Mouse (Mus musculus): ENCODE measurements at regions not wholly inside any gene's neighbourhood (a gene's known extent, or its start where the extent isn't known, plus 50 kb on each side); places are given as distances from the start of the nearest gene placed in this dataset.

DNA sequence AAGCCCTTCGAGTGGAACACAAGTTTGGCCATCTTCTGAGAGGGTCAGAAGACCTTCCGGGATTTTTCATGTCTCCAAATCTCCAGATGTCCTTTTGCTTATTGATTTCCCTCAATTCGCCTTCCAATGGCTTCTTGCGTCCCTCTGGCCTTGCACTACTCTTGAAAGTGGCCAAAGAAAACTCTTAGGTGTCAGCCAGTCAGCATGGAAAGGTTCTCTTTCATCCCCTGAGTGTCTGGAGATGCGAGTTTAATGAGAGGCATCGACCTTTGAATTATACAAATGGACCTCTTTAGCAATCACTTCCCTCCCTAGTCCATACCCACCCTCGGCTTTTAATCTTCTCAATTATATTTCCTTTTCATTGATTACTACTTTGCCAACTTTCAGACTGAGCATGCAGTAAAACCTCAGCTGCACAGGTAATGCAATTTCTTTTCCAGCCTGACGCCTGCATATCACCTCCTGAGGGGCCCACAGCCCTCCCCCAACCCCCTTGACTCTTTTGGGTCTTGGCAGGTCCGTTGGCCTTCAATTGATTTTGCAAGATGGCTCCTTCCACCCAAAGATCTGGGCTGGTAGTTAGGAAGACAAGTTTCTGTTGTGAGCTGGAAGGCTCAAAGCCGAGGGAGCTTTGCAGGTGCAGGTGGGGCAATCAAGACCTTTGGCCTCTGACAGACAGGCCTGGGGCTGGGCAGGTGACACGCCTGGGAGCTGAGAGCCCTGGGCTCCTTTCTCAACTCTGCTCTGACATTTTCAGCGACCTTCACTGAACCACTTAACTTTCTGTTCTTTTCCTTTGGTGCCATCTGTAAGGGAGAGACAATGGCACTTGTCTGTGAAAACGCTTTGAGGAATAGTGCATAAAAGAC lies 461.8 kb downstream of the Ccdc171 start:
- no peak for DNase-seq (ENCODE audit: low spot score)

DNA sequence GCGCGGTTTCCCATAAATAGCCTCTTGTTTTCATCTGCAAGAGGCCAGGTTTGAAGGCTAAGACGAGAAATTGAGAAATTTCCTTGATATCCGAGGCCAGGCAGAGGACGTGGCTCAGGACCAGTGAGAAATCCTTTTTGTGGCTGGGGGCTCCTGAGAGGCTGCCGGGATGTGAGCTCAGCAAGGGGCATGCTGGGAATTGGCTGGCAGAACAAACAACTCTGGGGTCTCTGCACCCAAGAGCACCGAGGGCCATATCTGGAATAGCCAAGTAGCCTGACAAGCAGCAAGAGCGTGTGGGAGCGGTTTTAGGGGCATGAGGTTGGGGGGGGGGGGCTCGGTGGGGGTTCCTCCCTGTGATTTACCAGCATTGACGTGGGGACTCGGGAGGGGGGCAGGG lies 462.5 kb downstream of the Ccdc171 start:
- no peak for DNase-seq (ENCODE audit: low spot score)

DNA sequence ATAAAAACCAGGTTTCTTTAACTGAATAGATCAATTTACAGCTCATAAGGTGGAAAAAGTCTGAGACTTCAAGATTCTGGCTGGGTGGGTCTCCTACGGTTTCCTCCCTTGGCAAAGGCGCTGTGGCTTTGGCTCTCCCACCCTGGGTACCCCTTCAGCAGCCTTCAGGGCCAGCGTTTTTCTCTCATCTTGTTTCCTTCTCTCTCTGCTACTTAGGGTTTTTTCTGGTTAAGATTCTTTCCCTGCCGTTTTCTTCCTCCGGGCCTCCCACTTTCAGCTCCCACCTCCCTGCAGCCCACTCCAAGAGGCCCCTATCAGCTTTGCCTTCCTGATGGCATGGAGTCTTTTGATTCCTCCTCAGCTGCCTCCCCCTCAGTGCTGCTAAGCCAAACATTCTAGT lies 463.0 kb downstream of the Ccdc171 start:
- no peak for DNase-seq (ENCODE audit: low spot score)

DNA sequence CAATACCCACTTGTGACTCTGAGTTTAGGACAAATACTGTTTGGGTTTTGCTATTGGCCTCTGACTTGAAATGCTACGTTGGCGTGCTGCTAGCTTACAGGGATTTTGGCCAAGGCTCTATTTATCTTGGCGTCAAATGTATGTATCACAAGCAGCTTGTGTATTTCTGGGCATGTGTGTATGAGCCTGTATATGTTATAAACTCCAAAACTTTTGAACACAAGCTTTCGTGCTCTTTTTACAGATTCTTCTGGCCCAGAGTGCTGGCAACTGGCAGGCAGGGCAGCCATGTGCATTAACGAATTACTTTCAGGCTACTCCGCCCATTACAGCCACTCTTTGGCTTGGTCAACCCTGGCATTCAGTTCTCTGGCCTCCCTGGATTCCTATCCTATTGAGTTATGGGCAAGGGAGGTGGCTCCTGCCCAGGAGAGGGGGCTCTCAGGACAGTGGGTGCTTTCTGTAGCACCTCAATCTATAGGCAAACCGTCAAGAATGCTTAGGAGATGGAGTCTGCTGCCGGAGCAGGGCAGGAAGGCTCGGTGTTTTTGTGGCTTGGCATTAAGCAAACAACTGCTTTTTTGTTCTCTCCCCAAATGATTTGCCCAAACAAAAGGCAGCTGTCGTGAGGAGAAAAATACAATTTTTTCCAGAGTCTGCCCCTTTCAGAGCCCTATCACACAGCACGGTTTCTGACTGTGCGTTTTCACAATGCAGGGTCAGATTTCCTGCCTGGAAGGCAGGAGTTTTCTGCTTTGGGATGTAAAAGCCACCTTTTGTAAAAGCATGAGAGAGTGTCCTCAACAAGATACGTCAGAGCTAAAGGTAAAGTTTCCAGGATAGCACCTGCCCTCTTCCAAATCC lies 465.0 kb downstream of the Ccdc171 start:
- DNase-seq (ENCODE audit: low spot score) = no peak

DNA sequence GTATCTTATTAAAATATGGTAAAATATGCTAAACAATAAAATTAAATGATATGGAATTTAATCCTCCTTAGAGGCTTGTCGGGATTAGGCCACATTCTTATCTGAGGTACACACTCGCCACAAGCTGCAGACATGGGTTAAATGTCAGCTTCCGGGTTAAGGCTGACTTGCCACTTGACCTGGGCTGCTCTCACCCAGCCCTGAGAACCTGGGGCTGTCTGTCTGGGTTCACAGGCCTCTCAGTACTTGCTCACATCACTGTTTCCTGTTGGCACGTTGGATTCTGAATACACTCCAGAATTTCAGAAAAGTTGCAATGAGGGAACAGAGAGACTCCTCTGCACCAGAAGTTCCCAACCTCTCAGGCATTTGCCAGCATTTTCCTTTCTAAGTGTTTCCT lies 465.9 kb downstream of the Ccdc171 start:
- DNase-seq (ENCODE audit: low spot score) = no peak

DNA sequence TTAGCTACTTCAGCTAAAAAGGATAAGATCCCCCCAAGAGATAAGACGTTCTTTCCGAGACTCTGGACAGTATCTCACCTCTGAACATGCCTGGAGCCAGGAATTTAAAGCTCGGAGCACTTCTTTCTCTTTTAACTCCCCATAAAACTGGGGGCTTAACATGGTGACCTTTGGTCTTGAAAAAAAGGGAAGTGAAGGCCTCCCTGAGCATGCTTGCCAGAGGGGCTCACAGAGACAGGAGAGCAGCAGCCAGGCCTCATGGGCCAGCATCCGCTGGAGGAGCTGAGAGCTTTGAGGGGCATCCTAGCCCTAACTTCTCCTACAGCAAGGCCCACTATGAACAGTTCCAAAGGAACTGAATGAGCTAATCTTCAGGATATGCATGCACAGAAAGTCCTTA lies 471.7 kb downstream of the Ccdc171 start:
- no peak for DNase-seq (ENCODE audit: low spot score)

DNA sequence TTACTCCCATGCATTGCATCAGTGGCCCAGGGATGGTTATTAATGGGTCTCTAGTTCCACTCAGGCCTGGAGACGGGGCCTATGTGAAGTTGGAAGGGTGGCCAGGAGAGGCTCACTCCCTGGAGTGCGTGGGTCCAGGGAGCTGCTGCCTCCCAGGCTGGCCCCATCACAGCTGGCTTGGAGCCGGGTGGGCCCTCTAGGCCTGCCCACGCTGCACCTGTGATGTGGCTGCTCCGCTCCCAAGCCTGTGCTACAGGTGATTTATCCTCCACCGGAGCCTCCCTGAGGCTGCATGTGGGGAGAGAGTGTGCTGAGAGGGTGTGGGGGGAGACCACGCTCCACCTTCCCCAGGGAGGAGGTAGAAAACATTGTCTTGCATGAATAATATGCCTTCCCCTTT lies 476.3 kb downstream of the Ccdc171 start:
- DNase-seq (ENCODE audit: low spot score) = no peak

DNA sequence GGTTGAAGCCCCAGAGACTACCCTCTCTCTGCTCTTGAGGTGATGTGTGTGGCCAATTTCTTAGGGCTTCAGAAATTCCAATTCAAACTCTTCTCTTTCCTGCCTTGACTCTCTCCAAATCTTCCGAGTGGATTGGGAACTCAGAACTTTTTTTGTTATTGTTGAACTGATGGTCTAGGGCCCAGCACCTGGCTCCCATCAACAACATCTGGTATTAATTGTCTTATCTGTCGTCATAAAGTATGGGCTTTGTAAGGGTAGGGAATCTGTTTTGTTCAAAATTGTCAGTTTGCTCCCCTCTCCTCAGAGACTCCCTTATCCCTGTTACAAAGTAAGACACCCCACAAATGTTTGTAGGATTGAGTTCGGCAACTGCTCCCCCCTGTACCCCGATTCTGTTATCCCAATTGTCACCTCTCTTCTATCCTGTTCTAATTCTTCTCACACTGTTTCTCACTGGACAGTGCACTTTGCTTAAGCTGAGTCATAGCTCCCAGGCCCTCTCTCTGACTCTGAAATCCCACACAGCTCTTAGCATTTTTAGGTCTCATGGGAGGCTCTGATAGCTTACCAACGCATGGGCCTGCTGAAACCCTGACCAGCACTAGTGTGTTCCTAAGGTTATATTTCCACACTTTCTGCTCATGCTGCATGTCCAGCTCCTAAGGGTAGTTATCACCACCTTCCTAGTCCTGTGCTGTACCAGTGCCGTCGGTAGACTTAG lies 478.9 kb downstream of the Ccdc171 start:
- DNase-seq (ENCODE audit: low spot score) = no peak

DNA sequence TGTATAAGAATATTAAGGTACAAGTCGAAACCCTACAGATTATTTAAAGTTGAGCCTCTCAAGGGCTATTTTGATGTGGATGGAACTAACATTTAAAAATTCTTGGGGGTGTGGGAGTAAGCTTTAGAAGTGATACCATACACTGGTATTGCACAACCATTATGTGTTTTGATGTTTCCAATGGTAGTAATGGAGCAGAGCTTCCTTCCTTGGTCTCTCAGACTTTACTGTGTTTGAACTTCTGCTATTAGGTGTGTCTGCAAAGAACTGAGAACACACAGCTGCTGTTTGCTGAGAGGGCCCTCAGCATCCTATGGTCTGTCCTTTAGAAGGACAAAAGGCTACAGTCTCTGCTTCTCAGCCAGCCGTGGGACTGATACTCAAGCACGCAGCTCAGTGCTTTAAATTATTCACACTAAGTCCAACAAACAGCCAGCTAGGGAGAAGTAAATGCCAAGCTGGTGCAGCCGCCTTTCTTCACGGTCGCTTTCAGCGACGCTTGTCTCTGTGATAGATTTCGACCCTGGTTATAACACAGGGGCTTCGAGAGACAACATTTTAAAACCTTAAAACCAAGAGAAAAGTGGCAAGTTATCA lies 479.5 kb downstream of the Ccdc171 start:
- DNase-seq (ENCODE audit: low spot score) = no peak

DNA sequence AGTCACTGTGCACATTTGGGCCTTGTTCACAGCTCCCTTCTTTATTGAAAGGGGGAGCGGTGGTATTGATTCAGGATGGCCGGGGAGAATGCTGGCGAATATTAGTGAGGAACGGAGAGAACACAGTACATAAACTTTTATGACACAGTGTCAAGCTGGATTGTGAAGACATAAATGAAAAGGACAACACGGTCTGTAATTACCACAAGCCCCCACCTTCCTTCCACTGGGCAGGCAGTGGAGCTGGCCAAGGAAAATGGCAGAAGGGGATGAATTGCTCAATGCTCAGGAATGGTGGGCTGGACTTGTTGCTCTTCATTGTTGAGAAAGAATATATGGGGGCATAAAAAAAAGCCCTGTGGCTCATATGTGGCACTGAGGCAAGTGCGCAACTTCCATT lies 486.6 kb downstream of the Ccdc171 start:
- no peak for DNase-seq (ENCODE audit: low spot score)

GRCm38 (mm10) chr4:84015139-84015538 lies 489.8 kb downstream of the Ccdc171 start:
- DNase-seq (ENCODE audit: low spot score) = no peak

- no peak for DNase-seq (ENCODE audit: low spot score)
These were observed 490.3 kb downstream of the Ccdc171 start for GRCm38 (mm10) chr4:84015552-84016169.

- DNase-seq (ENCODE audit: low spot score) = no peak
These were observed 492.8 kb downstream of the Ccdc171 start for GRCm38 (mm10) chr4:84018135-84018534.

GRCm38 (mm10) chr4:84018774-84019173 lies 493.4 kb downstream of the Ccdc171 start:
- DNase-seq (ENCODE audit: low spot score) = no peak

DNA sequence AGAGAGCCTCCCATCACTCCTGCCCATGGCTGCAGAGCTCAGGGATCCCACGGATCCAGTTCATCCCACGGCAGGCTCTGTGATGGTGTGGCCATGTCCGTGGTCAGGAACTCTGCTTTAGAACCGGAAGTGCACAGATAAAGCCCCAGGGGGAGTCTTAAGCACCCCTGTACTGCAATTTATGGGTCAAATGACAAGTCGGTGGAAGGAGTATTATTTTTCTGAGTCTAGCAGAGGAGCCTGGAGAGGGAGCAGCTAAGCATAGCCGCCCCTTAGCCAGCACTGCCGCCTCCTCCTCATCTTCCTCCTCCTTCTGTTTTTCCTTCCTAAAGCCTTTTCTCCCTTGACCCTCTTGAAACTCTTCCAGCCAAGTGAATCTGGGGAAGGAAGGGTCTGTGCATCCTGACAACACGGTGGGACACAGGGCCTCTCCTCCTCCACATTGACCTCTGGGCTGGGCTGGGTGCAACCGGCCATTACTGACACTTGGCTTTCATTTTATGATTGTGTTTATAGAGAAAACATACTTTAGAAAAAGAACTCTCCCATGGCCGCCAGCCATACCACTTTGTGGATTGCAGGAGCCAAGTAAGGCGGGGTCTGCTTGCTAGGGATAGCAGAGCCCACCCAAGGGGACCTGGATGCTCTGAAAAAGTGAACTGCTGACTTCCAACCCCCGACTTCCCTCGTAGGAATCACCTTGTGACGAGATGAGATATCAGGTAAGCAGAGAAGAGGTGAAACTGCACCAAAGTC lies 494.3 kb downstream of the Ccdc171 start:
- DNase-seq (ENCODE audit: low spot score) = no peak

GRCm38 (mm10) chr4:84020692-84021091 lies 495.3 kb downstream of the Ccdc171 start:
- DNase-seq (ENCODE audit: low spot score) = no peak

DNA sequence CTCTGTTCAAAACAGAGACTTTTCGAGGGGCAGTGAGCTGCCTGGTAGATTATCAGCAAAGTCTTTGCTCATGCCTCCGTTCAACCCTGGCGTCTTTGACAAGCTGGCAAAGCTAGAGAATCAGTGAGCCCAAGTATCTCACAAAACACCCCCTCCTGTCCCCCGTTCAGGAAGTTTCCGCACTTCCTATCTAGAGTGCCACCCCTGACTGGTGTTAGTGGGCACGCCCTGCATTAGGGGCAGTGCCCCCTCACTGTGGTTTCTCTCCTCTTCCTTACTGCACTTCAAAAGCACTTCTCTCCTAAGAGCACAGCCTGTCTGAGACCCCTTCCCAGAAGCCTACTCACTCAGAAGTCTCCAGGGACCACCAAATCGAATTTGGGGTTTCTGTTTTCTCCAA lies 497.0 kb downstream of the Ccdc171 start:
- no peak for DNase-seq (ENCODE audit: low spot score)

GRCm38 (mm10) chr4:84026144-84026543 lies 500.8 kb downstream of the Ccdc171 start:
- no peak for DNase-seq (ENCODE audit: low spot score)

GRCm38 (mm10) chr4:84028120-84028519 lies 502.8 kb downstream of the Ccdc171 start:
- DNase-seq (ENCODE audit: low spot score) = no peak

DNA sequence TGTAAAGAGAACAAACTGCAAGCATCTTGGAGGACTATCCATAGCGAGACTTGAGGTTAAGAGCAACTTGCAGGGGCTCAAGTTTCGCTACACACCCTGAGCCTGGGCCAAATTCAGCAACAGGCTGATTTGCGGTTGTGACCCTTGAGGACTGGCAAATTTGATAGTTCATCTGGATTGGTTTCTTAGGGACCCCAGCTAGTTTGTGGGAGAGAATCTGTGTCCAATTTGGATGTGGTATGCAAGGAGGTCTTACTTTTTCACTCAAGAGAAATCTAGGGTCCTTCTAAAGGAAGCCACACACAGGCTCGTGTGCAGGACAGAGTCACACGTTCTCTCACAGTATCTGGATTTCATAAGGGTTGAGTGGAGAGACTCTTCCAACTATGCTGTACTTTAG lies 505.6 kb downstream of the Ccdc171 start:
- DNase-seq (ENCODE audit: low spot score) = no peak

Data from thymus, postnatal 0 days (tissue).